Mouse (Mus musculus): ENCODE data around the gene Mri1.

DNA sequence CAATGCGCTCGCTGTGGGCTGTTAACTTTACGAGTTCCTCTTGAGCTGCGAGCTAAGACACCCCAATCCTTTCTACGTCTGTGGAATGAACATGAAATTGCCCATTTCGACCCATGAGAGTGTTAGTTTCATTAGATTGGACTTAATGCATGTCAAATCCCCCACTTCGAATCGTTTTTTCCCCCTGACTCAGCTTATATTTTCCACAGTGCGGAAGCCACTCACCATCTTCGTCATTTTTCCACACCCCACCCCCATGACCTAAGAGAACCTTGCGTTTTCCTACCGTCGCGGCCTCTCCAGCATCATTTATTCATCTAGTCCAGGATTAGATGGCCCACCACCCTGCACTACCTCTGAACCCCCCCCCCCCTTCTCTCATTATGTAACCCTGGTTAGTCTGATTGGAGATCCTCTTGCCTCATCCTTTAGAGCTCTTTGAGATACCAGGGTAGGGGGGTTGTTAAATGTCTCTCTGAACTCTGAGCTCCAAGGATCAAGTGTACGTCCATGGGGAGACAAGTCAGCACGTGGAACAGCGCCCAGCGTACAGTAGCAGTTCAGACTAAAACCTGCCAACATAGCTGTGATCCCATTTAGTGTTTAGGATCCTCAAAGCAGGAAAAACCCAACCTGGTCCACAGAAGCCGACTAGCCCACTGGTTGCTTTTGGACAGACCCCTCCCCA is 19.4 kb downstream of the Mri1 start:
- TF ChIP-seq CTCF (IDR thresholded peaks at IDR 0.05; ENCODE audit: extremely low read depth, insufficient read depth, insufficient read length, insufficient replicate concordance): no peak
- no peak for TF ChIP-seq POLR2A (IDR thresholded peaks at IDR 0.05; ENCODE audit: low read depth, low read length)
